Comparison of ENCODE assay signal across 8 mouse cellular contexts in the genomic region with DNA sequence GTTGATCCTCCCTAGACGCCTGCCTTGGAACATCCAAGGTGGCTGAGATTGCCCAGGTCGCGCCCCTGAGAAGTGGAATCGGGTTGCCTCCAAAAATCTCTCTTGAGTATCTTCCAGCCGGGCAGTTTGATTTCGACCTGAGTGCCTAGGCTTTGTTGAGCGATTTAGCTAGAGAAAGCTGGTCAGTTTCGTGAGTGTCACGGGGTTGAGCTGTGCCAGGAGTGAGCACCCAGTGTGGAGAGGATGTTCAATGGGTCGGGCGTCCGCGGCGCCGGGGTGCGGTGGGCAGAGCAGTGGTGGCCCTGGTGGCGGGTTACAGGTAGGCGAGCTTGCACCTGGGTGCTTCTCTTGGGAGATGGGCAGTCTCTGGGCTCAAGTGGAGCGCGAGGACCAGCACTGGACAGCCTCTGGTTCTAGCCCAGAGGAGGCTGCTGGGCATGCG. TPM values are rescaled to one million over a fixed set of nuclear protein-coding genes. Genes with fewer than 3 reads are reported as not detected.
A peak's percentile ranks its signal among the peaks of the same experiment; 100 is the strongest.
DNase-seq lines count a peak whose midpoint lies in the region; ATAC-seq and TF ChIP-seq lines count a peak whose summit lies in the region.

No protein-coding gene starts in this region.

- ATAC-seq in forebrain, embryonic 12.5 days (ENCODE audit: low FRiP score): no peak
- 0 out of 2 replicates have a peak, but pooled peaks have one; percentile 13 for ATAC-seq in intestine, embryonic 15.5 days
- ATAC-seq in lung, embryonic 14.5 days (ENCODE audit: insufficient read depth): no peak
- no peak for ATAC-seq in stomach, embryonic 14.5 days (ENCODE audit: insufficient number of reproducible peaks, insufficient read depth, low FRiP score, low read depth)

- no peaks in the 10 kb centered on the region for H3K9me3 ChIP-seq in forebrain, embryonic 12.5 days
- no peaks in the 10 kb centered on the region for H3K9me3 ChIP-seq in intestine, embryonic 15.5 days
- no peaks in the 10 kb centered on the region for H3K9me3 ChIP-seq in lung, embryonic 14.5 days (ENCODE audit: low read depth, low read length)
- H3K9me3 ChIP-seq in stomach, embryonic 14.5 days (ENCODE audit: control insufficient read depth, low read depth, low read length): no peaks in the 10 kb centered on the region

- no peaks in the 10 kb centered on the region for H3K4me1 ChIP-seq in kidney, adult 2 months (ENCODE audit: control insufficient read depth, insufficient read depth, low read length)
- H3K4me1 ChIP-seq in forebrain, embryonic 12.5 days: peaks cover 26% of the 10 kb centered on the region
- peaks cover 11% of the 10 kb centered on the region for H3K4me1 ChIP-seq in intestine, embryonic 15.5 days (replicated peaks)
- H3K4me1 ChIP-seq in lung, embryonic 14.5 days (ENCODE audit: insufficient read depth): no peaks in the 10 kb centered on the region; the same call in 1 of the 2 replicates
- 0 out of 2 replicates have a peak, but pooled peaks cover 3% of the 10 kb centered on the region for H3K4me1 ChIP-seq in stomach, embryonic 14.5 days (ENCODE audit: control insufficient read depth, insufficient read depth, low read length)

- H3K27ac ChIP-seq in kidney, adult 2 months (ENCODE audit: insufficient read depth, low read depth, low read length): no peak overlapping the region
- 0 out of 2 replicates have a peak overlapping the region, but pooled peaks have one; percentile 97 for H3K27ac ChIP-seq in forebrain, embryonic 12.5 days
- H3K27ac ChIP-seq in intestine, embryonic 15.5 days: no peak overlapping the region
- H3K27ac ChIP-seq in lung, embryonic 14.5 days (ENCODE audit: low read depth): no peak overlapping the region
- no peak overlapping the region for H3K27ac ChIP-seq in stomach, embryonic 14.5 days (ENCODE audit: low read length)

- peaks cover 4% of the 10 kb centered on the region for H3K27me3 ChIP-seq in kidney, adult 2 months (replicated peaks; ENCODE audit: control insufficient read depth, insufficient read depth, low read length)
- peaks cover 28% of the 10 kb centered on the region for H3K27me3 ChIP-seq in forebrain, embryonic 12.5 days
- peaks cover 10% of the 10 kb centered on the region for H3K27me3 ChIP-seq in intestine, embryonic 15.5 days (replicated peaks)
- peaks cover 4% of the 10 kb centered on the region; the same call in 1 of the 2 replicates for H3K27me3 ChIP-seq in lung, embryonic 14.5 days (ENCODE audit: insufficient read depth, low read length)
- H3K27me3 ChIP-seq in stomach, embryonic 14.5 days (ENCODE audit: control insufficient read depth, insufficient read depth, low read length): no peaks in the 10 kb centered on the region

- H3K9ac ChIP-seq in forebrain, embryonic 12.5 days: peak overlapping the region; percentile 92
- peak overlapping the region; percentile 46 for H3K9ac ChIP-seq in intestine, embryonic 15.5 days
- H3K9ac ChIP-seq in lung, embryonic 14.5 days: peak overlapping the region; percentile 72
- H3K9ac ChIP-seq in stomach, embryonic 14.5 days (replicated peaks; ENCODE audit: low read depth, low read length): peak overlapping the region; percentile 81

- no peaks in the 10 kb centered on the region for H3K36me3 ChIP-seq in kidney, adult 2 months (ENCODE audit: control insufficient read depth, insufficient read depth, low read length)
- no peaks in the 10 kb centered on the region for H3K36me3 ChIP-seq in forebrain, embryonic 12.5 days (replicated peaks)
- H3K36me3 ChIP-seq in intestine, embryonic 15.5 days: no peaks in the 10 kb centered on the region
- H3K36me3 ChIP-seq in lung, embryonic 14.5 days (ENCODE audit: insufficient read depth): no peaks in the 10 kb centered on the region
- no peaks in the 10 kb centered on the region for H3K36me3 ChIP-seq in stomach, embryonic 14.5 days (ENCODE audit: control insufficient read depth, insufficient read depth, low read length)

- 2% methylated on average over 21 of the region's 21 CpGs for WGBS in kidney, adult 2 months
- WGBS in forebrain, embryonic 12.5 days: under 1% methylated on average over 21 of the region's 21 CpGs
- under 1% methylated on average over 21 of the region's 21 CpGs for whole genome bisulfite sequencing in intestine, embryonic 15.5 days
- WGBS in lung, embryonic 14.5 days: 1% methylated on average over 21 of the region's 21 CpGs
- WGBS in stomach, embryonic 14.5 days: under 1% methylated on average over 21 of the region's 21 CpGs

- peak overlapping the region; percentile 82 for H3K4me2 ChIP-seq in forebrain, embryonic 12.5 days
- H3K4me2 ChIP-seq in intestine, embryonic 15.5 days (replicated peaks): peak overlapping the region; percentile 79
- peak overlapping the region; percentile 89 for H3K4me2 ChIP-seq in lung, embryonic 14.5 days
- peak overlapping the region; percentile 91 for H3K4me2 ChIP-seq in stomach, embryonic 14.5 days (replicated peaks; ENCODE audit: low read depth, low read length)

- DNase-seq in kidney, adult 2 months: peak; percentile 2
- DNase-seq in kidney, adult 11 months: no peak
- peak; percentile 35 for DNase-seq in brain, adult 2 months (ENCODE audit: low read depth, low spot score)
- DNase-seq in lung, embryonic 14.5 days: no peak
- DNase-seq in adipocyte (ENCODE audit: low spot score): no peak

- no peak for TF ChIP-seq CTCF in kidney, adult 2 months (conservative IDR thresholded peaks at IDR 0.05; ENCODE audit: insufficient read depth, insufficient read length, low read depth, low read length)
- no peak for TF ChIP-seq CTCF in lung, embryonic 14.5 days (IDR thresholded peaks at IDR 0.05; ENCODE audit: low read depth)

- no peak for TF ChIP-seq POLR2A in kidney, adult 2 months (IDR thresholded peaks at IDR 0.05; ENCODE audit: low read depth, low read length)

- peak overlapping the region; percentile 37 for H3K4me3 ChIP-seq in kidney, adult 2 months (ENCODE audit: insufficient read depth, low read depth, low read length)
- H3K4me3 ChIP-seq in forebrain, embryonic 12.5 days (replicated peaks): peak overlapping the region; percentile 82
- peak overlapping the region; percentile 58 for H3K4me3 ChIP-seq in intestine, embryonic 15.5 days (replicated peaks)
- peak overlapping the region; percentile 62 for H3K4me3 ChIP-seq in lung, embryonic 14.5 days (ENCODE audit: low read depth, low read length)
- peak overlapping the region; percentile 72 for H3K4me3 ChIP-seq in stomach, embryonic 14.5 days (ENCODE audit: low read depth, low read length)

RNA-seq across cellular contexts. Expression of a gene that starts 1.9 kb away (rescaled TPM):
- 0.95 and 1.2 TPM in 2 replicates for polyA plus RNA-seq in kidney, adult 2 months (2012; rRNA removed)
- 29.2 and 34.6 TPM in 2 replicates for polyA plus RNA-seq in forebrain, embryonic 12.5 days (2016; fragmentation: Nextera tagmentation; extraction: Ambion mirVana)
- 9.5 and 10.9 TPM in 2 replicates for polyA plus RNA-seq in intestine, embryonic 15.5 days (2015; fragmentation: Nextera tagmentation; extraction: Ambion mirVana)
- polyA plus RNA-seq in lung, embryonic 14.5 days (2014; fragmentation: Nextera tagmentation; extraction: Ambion mirVana): 19.0 and 19.6 TPM in 2 replicates
- 35.5 and 38.4 TPM in 2 replicates for polyA plus RNA-seq in stomach, embryonic 14.5 days (2014; fragmentation: Nextera tagmentation; extraction: Ambion mirVana)

Comparison
In these comparisons a context has a peak if more than half of its experiments do, and no peak if none do; other contexts are left out.
1. DNase-seq: peak in kidney, adult 2 months (single experiment) and brain, adult 2 months (single experiment); none in kidney, adult 11 months (single experiment), lung, embryonic 14.5 days (single experiment) and adipocyte (single experiment).
2. Peak in every context shown above with its lines, with median percentiles within 50 percentile points of each other: H3K4me3 ChIP-seq, H3K4me2 ChIP-seq and H3K9ac ChIP-seq.